Mouse (Mus musculus) liver, adult (tissue): Measurements from ENCODE around the gene Gabbr1.
A peak's percentile ranks its signal among the peaks of the same experiment; 100 is the strongest.

Source experiments
- GATA4 ChIP-seq: IDR thresholded peaks from 2 replicates; pipeline ENCODE4 v1.6.1; 2014; ENCODE audit warnings: mild to moderate bottlenecking, low read length; ENCODE audit not compliant: insufficient replicate concordance

Gene Gabbr1

GRCm38 (mm10) chr17:37045611-37046311 is at the start of gene Gabbr1:
TSS of gene Gabbr1 (plus strand) at chr17:37045966.
- TF ChIP-seq GATA4, result no peak

GRCm38 (mm10) chr17:36997033-36997735 is 48.6 kb upstream of the Gabbr1 start:
- TF ChIP-seq GATA4, result peak; percentile 17; the same call in 1 of the 2 replicates

DNA sequence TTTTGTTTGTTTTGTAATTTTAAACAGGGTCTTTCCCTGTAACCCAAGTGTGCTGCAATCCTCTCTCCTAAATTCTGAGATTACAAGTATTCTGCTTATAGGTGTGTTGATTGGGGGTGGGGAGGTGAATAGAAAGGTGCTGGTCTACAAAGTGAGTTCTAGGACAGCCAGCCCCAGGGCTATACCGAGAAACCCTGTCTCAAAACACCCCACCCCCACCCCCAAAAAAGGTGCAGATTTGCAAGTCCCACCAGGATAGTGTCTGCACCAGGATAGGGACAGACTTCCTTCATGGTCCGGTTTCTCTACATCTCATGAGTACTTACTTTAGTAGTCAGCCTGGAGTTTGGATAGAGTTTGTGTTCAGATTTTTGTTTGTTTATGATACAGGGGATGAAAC is 47.3 kb upstream of the Gabbr1 start:
- no peak for TF ChIP-seq GATA4

DNA sequence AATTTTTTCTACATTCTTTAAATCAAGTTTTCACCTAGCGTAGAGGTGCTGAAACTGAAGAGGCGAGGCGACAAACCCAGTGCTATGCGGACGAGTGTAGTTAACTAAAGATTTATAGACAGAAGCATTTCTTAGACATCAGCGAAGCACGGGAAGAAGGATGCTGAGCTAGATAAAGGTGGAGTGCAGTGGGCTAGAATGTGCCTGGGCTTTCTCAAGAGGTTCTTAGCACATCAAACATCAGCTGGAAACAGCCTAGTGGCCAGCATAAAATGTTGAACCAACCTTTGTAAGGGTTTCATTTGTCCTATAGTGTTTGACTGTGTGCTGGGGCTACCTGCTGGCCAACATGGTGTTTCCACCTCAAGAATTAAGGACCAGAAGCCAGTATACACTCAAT is 44.9 kb upstream of the Gabbr1 start, which contains the start of gene Zfp57:
TSS of gene Zfp57 (plus strand) at position 301 of the 400 bp plus-strand sequence.
- TF ChIP-seq GATA4, result no peak

DNA sequence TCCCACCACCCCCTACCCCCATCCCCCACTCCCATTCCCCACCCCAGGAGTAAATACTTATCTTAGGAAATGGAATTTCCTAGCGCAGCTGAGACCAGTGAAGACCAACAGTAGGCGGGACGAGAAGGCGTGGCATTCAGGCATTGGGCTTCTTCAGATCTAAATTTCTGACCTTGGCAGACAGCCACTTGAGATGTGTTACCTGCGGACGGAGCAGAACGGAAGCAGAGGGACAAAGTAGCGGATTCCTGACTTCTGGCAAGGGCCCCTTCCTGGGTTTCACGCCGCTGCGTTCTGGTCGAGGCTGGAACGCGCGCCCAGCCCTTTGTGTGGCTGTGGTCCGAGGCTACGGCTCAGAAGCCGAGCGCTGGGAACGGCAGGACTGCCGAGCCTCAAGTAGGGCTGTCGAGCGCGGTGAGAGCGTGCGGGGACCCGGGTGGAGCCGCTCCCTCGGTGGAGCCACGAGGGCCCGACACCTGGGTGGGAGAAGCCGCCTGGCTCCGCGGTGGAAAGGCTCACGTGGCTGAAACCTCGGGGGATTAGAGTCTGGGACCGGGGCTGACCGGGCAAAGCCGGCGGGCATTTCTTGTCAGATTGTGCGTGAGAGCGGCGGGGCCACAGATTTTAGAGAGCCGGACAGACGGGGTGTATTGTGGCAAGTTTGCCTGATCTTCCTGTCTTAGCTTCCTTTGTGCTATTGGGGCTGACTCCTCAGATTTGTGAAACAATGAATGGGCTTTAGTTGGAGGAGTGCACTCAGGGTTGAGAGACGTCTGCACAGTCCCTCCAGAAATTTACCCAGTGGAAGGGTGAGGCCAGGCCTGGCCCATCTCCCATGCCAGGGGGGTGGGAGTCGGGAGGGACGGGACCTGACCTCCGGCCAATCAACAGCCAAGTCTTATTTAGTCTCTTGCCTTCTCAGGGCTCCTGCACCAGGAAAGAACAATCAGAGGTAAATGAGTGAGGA is 43.1 kb upstream of the Gabbr1 start:
- TF ChIP-seq GATA4, result no peak

GRCm38 (mm10) chr17:37003366-37003765 is 42.4 kb upstream of the Gabbr1 start:
- no peak for TF ChIP-seq GATA4

DNA sequence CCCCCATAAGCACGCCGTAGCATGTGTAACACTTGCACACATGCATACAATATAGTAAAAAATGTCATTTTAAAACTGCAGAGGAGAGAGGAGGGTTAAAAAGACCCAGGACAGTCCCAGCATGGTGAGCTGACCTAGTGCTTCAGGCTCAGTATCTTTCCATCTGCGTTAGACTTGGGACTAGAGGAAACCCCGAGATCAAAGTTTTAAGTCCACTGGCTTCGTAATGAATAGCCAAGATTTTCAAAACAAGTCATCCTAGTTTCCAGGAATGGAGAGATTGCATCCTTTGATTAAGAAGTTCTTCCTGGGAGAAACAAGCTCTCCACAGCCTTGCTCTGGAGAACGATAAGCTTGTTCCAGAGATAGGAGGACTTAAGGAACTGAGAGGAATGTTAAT is 37.6 kb upstream of the Gabbr1 start:
- no peak for TF ChIP-seq GATA4

DNA sequence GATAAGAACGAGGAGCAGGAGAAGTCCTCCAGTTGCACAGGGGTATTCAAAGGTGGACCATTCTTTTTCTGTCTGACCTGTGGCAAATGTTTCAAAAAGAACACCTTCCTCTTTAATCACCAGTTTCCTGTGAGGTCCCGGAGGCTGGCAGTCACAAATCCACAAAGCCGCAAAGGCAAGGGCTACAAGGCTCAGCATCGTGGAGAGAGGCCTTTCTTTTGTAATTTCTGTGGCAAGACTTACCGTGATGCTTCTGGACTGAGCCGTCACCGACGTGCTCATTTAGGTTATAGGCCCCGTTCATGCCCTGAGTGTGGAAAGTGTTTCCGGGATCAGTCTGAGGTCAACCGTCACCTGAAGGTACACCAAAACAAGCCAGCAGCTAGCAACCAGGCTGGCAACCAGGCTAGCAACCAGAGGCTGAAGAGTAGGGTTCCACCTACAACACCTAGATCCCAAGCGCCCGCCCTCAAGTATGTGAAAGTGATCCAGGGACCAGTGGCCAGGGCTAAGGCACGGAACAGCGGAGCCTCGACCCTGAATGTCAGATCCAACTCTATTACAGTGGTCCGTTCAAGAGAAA is 36.2 kb upstream of the Gabbr1 start:
- TF ChIP-seq GATA4, result no peak

DNA sequence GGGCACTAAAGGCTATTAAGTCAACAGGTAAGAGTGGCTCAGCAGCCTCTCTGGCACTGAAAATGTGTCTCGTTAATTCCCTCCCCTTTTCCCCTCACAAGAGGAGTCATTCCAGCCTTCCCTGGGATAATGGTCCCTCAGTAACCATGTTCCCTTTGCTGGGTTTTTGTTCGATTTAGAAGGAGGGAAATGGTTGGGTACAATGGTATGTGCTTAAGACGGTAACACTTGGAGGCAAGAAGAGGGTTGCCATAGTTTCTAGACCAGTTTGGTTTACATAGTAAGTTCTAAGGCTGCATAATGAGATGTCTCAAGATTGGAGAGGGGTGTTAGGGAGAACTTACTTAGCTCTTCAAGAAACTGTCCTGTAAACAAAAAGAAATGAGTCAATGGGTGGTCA is 34.0 kb upstream of the Gabbr1 start:
- no peak for TF ChIP-seq GATA4

GRCm38 (mm10) chr17:37012141-37012540 is 33.6 kb upstream of the Gabbr1 start:
- no peak for TF ChIP-seq GATA4

DNA sequence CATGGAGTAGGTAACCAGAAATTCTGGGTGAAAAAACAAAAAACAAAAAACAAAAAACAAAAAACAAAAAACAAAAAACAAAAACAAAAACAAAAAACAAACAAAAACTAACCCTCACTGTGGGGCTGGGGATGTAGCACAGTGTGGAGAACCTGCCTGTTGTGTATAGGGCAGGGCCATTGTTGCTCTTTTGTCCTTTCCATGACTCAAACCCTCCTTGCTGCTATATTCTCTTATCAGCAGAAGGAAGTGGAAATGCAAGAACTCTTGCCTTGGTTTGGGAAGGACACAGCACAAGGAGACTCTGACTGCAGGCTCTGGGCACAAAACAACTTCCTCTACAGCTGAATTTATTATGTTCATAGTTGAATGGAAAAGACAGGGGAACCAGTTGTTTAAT is 29.4 kb upstream of the Gabbr1 start:
- peak; percentile 8; the same call in 1 of the 2 replicates for TF ChIP-seq GATA4

DNA sequence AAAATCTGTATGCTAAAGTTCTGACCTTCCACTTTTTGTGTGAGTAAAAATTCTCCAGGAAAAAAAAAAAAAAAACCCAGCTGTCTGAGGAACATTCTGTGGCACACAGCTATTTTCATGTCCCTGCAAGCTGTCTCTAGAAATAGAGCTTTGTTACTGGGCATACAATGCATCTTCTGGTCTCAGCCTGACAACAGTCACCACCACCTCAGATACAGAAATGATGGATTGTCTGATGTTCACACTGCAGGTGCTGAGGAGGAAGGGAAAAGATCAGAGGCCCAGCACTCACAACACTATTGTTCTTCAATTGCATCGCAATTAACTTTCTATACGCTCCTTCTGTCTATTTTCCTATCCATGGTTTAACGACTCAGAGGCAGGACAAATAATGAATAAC is 27.4 kb upstream of the Gabbr1 start:
- TF ChIP-seq GATA4, result no peak

DNA sequence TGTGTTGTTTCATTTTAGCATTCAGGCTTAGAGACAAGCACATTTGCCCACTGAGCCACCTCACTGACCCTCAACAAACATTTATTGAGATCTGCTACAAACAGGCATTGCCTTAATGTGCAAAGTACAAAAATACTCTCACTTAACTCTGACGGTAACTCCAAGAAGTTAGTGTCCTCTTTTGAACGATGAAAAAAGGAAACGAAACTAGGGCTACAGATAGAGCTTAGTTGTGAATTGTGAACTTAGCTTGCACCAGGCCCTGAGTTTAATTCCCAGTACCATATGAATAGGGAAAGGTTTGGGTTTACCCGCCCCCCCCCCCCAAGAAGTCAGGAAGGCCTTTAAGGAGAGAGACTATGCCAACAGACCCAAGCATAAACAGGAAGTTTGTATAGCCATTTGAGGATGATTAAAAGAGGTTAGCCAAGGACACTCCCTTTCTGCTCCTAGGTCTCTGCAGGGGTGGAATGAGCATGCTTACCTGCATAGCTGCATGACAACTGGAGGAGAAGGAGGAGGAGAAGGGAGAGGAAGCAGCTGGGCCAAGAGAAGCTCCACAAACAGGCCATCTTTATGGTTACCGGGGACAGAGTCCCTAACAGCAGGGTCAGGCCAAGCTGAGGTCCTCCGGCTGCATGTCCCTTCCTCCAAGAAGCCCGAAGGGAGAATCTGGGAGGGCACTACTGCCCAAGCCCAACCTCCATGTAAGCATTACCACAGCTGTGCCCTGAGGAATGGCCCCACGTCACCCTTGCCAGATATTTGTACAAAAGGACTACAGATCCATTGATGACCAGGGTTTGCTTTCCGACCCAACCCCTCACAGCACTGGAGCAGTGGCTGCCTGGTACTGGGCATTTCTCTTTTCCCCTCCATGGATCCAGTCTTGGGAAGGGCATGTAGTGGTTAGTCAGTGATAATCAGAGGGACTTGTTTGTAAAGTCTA is 22.9 kb upstream of the Gabbr1 start, which contains the start of gene Mog:
TSS of gene Mog (minus strand) at position 771 of the 949 bp plus-strand sequence.
- TF ChIP-seq GATA4, result no peak

GRCm38 (mm10) chr17:37026425-37026824 is 19.3 kb upstream of the Gabbr1 start:
- TF ChIP-seq GATA4, result no peak
